Mouse (Mus musculus): ENCODE results near the gene Awat2. TPM values are rescaled to one million over a fixed set of nuclear protein-coding genes. Genes with fewer than 3 reads are reported as not detected.
A peak's percentile ranks its signal among the peaks of the same experiment; 100 is the strongest.
"Not testable (repeated sequence)": the region's sequence is repeated elsewhere in the genome, so short reads cannot be mapped to it uniquely, and the experiment has no call there.

Gene Awat2
- polyA plus RNA-seq (2016; fragmentation: Nextera tagmentation; extraction: Ambion mirVana) = 0.20 and 0.45 TPM in 2 replicates

DNA sequence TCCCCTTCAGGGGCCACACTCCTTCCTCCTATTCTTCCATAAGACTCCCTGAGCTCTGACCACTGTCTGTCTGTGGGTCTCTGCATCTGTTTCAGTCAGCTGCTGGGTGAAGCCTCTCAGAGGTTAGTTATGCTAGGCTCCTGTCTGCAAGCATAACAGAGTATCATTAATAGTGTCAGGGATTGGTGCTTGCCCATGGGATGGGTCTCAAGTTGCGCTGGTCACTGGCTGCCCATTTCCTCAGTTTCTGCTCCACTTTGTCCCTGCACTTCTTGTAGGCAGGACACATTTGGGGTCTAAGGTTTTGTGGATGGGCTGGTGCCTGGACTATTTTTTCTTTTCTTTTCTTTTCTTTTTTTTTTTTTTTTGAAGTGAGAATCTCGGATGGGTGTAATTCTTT lies at the start of gene Awat2:
Awat2 (minus strand) TSS at position 101 of the 400 bp plus-strand sequence.
- H3K9me3 ChIP-seq (replicated peaks); H3K4me2 ChIP-seq; H3K9ac ChIP-seq; H3K4me1 ChIP-seq; ATAC-seq; H3K36me3 ChIP-seq; H3K27me3 ChIP-seq (replicated peaks); H3K27ac ChIP-seq; H3K4me3 ChIP-seq: not testable (repeated sequence)
- 73% methylated on average over 2 of the region's 2 CpGs for whole genome bisulfite sequencing (ENCODE audit: insufficient replicate concordance)

DNA sequence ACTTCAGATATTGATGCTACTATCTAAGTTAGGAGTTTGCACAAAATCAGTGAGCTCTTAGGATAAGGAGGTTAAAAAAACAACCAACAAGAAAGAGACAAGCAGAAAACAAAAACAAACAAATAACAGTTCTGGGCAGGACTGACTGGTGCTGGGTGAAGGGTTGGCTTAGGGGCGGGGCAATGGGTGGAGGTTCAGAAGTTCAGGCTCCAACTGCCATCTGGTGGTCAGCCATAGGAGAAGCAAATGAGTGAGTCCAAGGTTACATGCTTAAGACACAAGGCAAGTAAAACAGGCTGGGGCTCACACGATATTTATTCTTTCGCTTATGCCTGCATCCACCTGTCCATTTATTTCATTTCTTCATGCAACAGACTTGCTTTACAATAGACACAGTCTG lies 37.8 kb upstream of the Awat2 start:
- WGBS (ENCODE audit: insufficient replicate concordance) = 32% methylated on average over 3 of the region's 3 CpGs
- H3K9me3 ChIP-seq (replicated peaks) = no peaks in the 10 kb centered on the region
- H3K36me3 ChIP-seq = no peaks in the 10 kb centered on the region
- peaks cover 12% of the 10 kb centered on the region; the same call in 1 of the 2 replicates for H3K27me3 ChIP-seq (replicated peaks)
- H3K27ac ChIP-seq = no peak overlapping the region
- H3K4me1 ChIP-seq = peaks cover 7% of the 10 kb centered on the region
- no peak overlapping the region for H3K4me2 ChIP-seq
- no peak overlapping the region for H3K9ac ChIP-seq
- peak; percentile 77 for ATAC-seq
- H3K4me3 ChIP-seq = no peak overlapping the region

DNA sequence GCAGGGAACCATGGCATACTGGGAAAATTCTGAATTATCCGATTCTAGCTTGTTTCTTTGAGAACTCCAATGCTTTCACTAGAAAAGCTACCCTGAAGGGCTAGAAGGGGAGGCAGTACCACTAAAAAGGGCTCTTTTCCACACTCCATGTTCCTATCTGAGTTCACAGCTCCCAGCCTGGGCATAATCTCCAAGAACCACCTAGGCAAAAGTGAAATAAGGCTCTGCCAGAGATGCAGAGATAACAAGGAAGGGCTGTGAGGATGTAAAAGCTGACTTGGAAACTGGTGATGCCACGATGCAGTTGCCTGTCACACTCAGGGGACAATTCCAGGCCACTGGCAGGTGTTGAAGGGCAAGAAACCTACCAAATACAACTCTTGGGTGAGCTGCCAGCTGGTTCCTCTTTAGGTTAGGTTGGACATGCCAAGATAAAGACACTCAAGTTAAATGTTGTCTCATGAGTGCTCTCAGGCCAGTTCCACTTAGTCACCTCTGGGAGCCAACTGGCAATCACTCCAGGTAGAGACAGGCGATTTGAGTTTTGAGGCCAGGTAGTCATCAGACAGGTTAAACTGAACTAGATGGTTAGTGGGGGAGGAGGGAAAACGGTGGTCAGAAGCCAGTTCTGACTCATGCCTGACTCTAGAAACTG lies 33.2 kb upstream of the Awat2 start:
- Histone ChIP-seq H3K9ac (no peak overlapping the region), H3K27ac (no peak overlapping the region), H3K4me1 (peaks cover 11% of the 10 kb centered on the region), H3K27me3 (replicated peaks) (peaks cover 31% of the 10 kb centered on the region), H3K36me3 (no peaks in the 10 kb centered on the region), H3K4me2 (no peak overlapping the region), H3K9me3 (replicated peaks) (no peaks in the 10 kb centered on the region), H3K4me3 (no peak overlapping the region)
- peak; percentile 80 for ATAC-seq
- WGBS (ENCODE audit: insufficient replicate concordance) = 44% methylated on average over 4 of the region's 4 CpGs

DNA sequence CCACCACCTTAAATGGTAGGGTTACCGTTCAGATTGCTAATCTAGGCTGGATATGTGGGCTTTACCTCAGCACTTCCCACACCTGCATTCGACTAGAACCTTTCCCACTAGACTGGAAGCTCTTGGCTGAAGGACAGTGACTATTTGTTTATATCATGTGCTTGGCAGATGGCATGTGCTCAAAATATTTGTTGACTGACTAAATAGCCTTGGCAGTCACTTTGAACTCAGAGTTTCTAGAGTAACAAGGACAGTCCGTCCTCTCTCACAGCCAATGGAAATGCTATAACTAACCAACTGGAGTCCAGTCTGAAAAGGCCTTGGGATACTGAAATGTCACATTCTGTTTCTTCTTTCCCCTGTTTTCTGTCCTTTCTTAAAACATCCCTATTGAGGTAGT lies 29.0 kb upstream of the Awat2 start:
- Histone ChIP-seq H3K9ac (no peak overlapping the region), H3K4me1 (peaks cover 11% of the 10 kb centered on the region), H3K4me3 (no peak overlapping the region), H3K27ac (no peak overlapping the region), H3K27me3 (replicated peaks) (peaks cover 42% of the 10 kb centered on the region), H3K9me3 (replicated peaks) (no peaks in the 10 kb centered on the region), H3K4me2 (no peak overlapping the region), H3K36me3 (no peaks in the 10 kb centered on the region)
- WGBS (ENCODE audit: insufficient replicate concordance) = 73% methylated on average over 3 of the region's 3 CpGs
- ATAC-seq = no peak

DNA sequence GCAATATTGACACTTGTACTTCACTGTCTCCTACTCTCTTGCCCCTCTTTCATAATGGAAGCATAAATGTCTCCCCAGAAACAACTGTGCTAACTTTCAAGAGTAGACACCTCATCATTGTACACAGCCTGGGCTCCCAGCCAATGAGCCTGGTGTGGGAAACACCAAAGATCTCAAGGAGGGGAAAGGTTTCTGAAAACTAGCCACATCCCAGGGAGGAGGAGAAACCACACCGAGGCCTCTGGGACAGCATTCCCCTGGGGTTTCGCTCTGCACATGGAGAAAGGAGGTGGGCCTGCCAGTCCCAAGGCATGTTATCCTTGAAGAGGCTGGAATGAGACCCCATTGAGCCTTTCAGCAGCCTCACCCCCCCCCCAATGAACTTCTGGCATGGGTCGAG lies 27.6 kb upstream of the Awat2 start:
- H3K9me3 ChIP-seq (replicated peaks) = no peaks in the 10 kb centered on the region
- 0 out of 2 replicates have a peak, but pooled peaks cover 2% of the 10 kb centered on the region for H3K4me1 ChIP-seq
- H3K4me2 ChIP-seq = no peak overlapping the region
- no peak overlapping the region for H3K4me3 ChIP-seq
- H3K36me3 ChIP-seq = no peaks in the 10 kb centered on the region
- WGBS (ENCODE audit: insufficient replicate concordance) = 67% methylated on average over 3 of the region's 3 CpGs
- no peak overlapping the region for H3K9ac ChIP-seq
- no peak for ATAC-seq
- H3K27me3 ChIP-seq (replicated peaks) = peaks cover 33% of the 10 kb centered on the region
- H3K27ac ChIP-seq = no peak overlapping the region

DNA sequence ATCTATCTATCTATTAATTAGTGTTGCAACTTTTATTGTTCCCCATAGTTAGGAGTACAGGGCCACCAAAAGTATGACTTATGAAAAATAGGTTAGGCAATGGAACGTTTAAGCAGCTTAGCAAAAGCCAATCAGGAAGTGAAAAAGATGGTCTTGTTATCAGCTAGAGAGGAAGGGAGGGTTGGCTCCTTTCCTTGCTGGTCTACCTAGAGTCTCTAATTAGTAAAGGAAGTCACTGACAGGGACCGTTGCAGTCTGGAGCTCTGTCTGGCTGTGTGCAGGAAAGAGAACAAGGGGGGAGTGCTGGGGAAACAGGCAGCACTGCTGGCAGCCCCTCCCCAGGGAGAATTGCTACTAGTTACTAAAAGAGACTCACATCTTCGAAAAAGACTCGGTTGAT lies 25.5 kb upstream of the Awat2 start:
- Histone ChIP-seq H3K27me3 (replicated peaks) (peaks cover 26% of the 10 kb centered on the region), H3K9me3 (replicated peaks) (no peaks in the 10 kb centered on the region), H3K4me1 (no peaks in the 10 kb centered on the region), H3K27ac (no peak overlapping the region), H3K4me2 (no peak overlapping the region), H3K9ac (no peak overlapping the region), H3K36me3 (no peaks in the 10 kb centered on the region), H3K4me3 (no peak overlapping the region)
- WGBS (ENCODE audit: insufficient replicate concordance) = 20% methylated on average over 4 of the region's 4 CpGs
- no peak for ATAC-seq

DNA sequence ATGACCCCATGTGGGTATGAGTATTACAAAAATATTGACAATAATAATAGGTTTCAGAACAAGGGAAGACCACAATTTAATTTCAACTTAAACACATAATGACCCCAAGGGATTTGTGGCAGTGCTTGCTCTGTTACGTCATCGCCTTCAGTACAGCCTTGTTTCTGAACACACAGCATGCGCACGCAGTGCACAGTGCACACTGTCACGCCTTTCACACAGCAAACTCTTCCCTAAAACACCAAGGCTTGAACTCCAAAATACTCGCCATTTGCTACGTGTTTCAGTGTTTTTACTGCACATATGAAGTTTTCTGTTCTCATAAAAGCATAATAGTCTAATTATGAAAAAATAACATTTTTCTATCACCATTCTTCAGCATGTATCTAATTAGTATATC lies 1.0 kb upstream of the Awat2 start:
- ATAC-seq = no peak
- Histone ChIP-seq H3K4me1 (no peaks in the 10 kb centered on the region), H3K27ac (no peak overlapping the region), H3K36me3 (no peaks in the 10 kb centered on the region), H3K4me2 (no peak overlapping the region), H3K9ac (no peak overlapping the region), H3K27me3 (replicated peaks) (peaks cover 6% of the 10 kb centered on the region; the same call in 1 of the 2 replicates), H3K9me3 (replicated peaks) (no peaks in the 10 kb centered on the region), H3K4me3 (no peak overlapping the region)
- WGBS (ENCODE audit: insufficient replicate concordance) = 85% methylated on average over 7 of the region's 7 CpGs

DNA sequence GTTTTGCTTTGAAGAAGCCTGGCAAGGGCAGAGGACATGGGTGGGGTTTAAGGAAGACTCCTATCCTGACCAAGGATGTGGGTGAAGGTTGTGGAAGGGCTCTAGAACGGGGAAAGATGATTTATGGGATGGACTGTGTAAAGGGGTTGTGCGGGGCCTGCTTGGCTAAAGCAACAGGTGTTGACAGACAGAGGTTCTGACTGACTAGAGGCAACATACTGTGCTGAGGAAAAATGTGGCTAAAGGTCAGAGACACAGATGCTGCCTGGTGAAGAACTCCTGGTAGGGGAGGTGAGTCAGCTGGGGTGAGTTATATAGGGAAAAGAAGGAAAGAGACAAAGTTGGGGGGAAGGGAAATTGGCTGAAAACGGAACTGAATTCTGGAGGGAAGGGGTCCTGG lies 10.2 kb downstream of the Awat2 start:
- Histone ChIP-seq H3K4me3 (no peak overlapping the region), H3K4me1 (no peaks in the 10 kb centered on the region), H3K9ac (no peak overlapping the region), H3K36me3 (no peaks in the 10 kb centered on the region), H3K27me3 (replicated peaks) (no peaks in the 10 kb centered on the region), H3K4me2 (no peak overlapping the region), H3K9me3 (replicated peaks) (no peaks in the 10 kb centered on the region), H3K27ac (no peak overlapping the region)
- no peak for ATAC-seq
- WGBS (ENCODE audit: insufficient replicate concordance) = 63% methylated on average over 3 of the region's 3 CpGs

DNA sequence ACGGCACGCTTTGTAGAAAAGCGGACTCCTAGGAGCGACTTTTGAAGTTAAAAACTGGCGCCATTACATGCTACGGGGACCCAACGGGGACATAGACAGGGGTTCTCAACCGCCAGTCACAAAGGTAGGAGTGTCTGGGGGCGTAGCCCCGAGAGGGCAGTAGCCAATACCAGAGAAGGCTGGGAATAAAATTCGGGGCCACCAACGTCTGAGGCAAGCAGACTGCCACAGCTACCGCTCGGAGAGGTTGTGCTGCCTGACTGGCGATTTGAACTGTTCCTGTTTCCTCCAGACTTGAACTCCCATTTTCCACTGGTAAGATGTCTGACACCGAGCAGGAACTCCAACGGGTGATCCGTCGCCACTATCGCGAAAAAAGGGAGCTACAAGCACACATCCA lies 13.8 kb downstream of the Awat2 start, which contains the start of gene Otud6a:
Otud6a (plus strand) TSS at position 321 of the 400 bp plus-strand sequence.
- H3K9me3 ChIP-seq (replicated peaks) = no peaks in the 10 kb centered on the region
- H3K27ac ChIP-seq = no peak within 1 kb of the TSS
- no peak within 1 kb of the TSS for H3K4me2 ChIP-seq
- H3K4me1 ChIP-seq = no peaks in the 10 kb centered on the region
- H3K4me3 ChIP-seq = no peak within 1 kb of the TSS
- no peaks in the 10 kb centered on the region for H3K27me3 ChIP-seq (replicated peaks)
- H3K9ac ChIP-seq = no peak within 1 kb of the TSS
- WGBS (ENCODE audit: insufficient replicate concordance) = 76% methylated on average over 21 of the region's 21 CpGs
- no peaks in the 10 kb centered on the region for H3K36me3 ChIP-seq
- ATAC-seq = no peak

DNA sequence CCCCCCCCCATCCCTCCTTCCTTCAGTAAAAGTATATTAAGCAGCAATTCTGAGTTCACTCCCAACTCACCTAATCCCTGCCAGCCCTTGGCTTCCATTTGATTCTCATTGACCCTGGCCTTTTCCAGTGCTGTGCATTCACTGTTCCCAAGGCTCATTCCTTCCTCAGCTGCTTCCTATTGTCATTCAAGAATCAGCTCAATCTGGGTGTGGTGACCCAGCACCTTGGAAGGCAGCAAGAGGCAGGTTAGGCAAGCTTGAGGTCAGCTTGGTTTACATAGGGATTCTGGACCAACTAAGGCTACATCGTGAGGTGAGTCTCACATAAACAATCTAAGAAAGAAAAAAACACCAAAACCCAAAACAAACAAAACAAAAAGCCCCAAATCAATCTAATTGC lies 33.3 kb downstream of the Awat2 start:
- no peaks in the 10 kb centered on the region for H3K4me1 ChIP-seq
- ATAC-seq = no peak
- WGBS (ENCODE audit: insufficient replicate concordance) = 38% methylated on average over 1 of the region's 1 CpGs
- no peak overlapping the region for H3K4me2 ChIP-seq
- H3K36me3 ChIP-seq = no peaks in the 10 kb centered on the region
- H3K27ac ChIP-seq = no peak overlapping the region
- no peak overlapping the region for H3K4me3 ChIP-seq
- no peaks in the 10 kb centered on the region for H3K9me3 ChIP-seq (replicated peaks)
- H3K27me3 ChIP-seq (replicated peaks) = no peaks in the 10 kb centered on the region; the same call in 1 of the 2 replicates
- H3K9ac ChIP-seq = no peak overlapping the region

DNA sequence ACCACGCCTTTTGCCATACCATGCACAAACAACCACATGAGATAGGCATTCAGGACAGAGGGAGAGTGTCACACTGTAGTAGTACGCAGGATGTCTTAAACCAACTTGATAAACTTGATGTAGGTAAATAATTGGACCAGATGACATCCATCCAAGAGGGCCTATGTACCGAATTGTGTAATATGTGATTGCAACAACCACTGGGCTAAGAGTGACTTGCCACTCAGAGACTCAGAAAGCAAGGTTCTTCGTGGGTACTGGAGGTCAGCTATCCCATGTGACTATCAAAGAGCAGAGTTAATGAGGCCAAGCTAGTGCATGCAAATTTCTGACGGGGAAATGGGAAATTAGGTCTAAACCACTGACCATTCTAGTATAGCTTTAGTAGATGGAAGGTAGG lies 40.9 kb downstream of the Awat2 start:
- Histone ChIP-seq H3K4me1 (no peaks in the 10 kb centered on the region), H3K27ac (no peak overlapping the region), H3K36me3 (no peaks in the 10 kb centered on the region), H3K9me3 (replicated peaks) (no peaks in the 10 kb centered on the region), H3K4me3 (no peak overlapping the region), H3K27me3 (replicated peaks) (no peaks in the 10 kb centered on the region), H3K4me2 (no peak overlapping the region), H3K9ac (no peak overlapping the region)
- 69% methylated on average over 5 of the region's 5 CpGs for WGBS (ENCODE audit: insufficient replicate concordance)
- ATAC-seq = no peak

DNA sequence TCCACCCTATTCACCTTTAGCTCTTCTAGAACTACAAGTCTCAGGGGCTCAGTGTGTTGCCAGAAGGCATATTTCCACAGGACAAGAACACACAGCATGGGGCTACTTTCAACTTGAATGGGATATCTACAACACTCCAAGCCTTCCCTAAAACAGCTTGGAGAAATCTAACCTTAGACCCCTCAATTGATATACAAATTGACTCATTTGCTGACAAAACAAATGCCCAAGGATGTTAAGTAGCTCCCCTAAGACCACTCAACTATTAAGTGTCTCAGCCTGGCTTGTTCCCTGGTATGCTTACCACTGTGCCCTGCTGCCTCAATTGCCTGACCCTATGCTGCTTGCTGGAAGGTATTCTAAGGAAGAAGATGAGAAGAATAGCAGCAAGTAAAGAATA lies 41.6 kb downstream of the Awat2 start:
- no peaks in the 10 kb centered on the region for H3K9me3 ChIP-seq (replicated peaks)
- no peak overlapping the region for H3K9ac ChIP-seq
- H3K36me3 ChIP-seq = no peaks in the 10 kb centered on the region
- H3K27me3 ChIP-seq (replicated peaks) = no peaks in the 10 kb centered on the region
- no peak overlapping the region for H3K4me3 ChIP-seq
- no peak overlapping the region for H3K27ac ChIP-seq
- no peak for ATAC-seq
- no peak overlapping the region for H3K4me2 ChIP-seq
- H3K4me1 ChIP-seq = no peaks in the 10 kb centered on the region

DNA sequence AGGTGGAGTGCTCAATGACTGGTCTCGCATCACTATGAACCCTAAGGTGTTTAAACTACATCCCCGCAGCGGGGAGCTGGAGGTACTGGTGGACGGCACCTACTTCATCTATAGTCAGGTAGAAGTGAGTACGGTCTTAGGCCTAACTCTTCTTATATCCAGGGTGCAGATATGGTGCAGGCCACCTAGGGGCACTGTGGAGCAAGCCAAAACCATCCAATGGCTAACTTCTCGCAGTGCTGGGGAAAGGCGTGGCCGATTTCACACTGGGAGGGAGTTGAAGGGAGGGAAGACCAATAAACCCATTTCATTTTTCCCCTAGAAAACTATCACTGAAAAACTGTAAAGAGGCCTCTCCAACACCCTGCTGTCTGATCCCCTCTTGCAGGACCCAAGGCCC lies 47.5 kb downstream of the Awat2 start:
- Histone ChIP-seq H3K27me3 (replicated peaks) (peaks cover 7% of the 10 kb centered on the region; the same call in 1 of the 2 replicates), H3K4me1 (peaks cover 14% of the 10 kb centered on the region), H3K27ac (no peak overlapping the region), H3K36me3 (no peaks in the 10 kb centered on the region), H3K9me3 (replicated peaks) (no peaks in the 10 kb centered on the region), H3K4me2 (peak overlapping the region; percentile 35; the same call in 1 of the 2 replicates), H3K9ac (no peak overlapping the region), H3K4me3 (no peak overlapping the region)
- peak; percentile 75 for ATAC-seq
- 64% methylated on average over 8 of the region's 8 CpGs for WGBS (ENCODE audit: insufficient replicate concordance)
